Mouse (Mus musculus) C2C12 (cell line): Measurements from ENCODE around the gene Pnpo.

Experiments used
- CEBPB ChIP-seq: IDR thresholded peaks from one replicate; pipeline ENCODE4 v1.6.1; 2011; ENCODE audit warnings: low read depth, mild to moderate bottlenecking, control low read depth, moderate library complexity
- CTCF ChIP-seq: IDR thresholded peaks from one replicate; pipeline ENCODE4 v1.5.1; 2011; ENCODE audit not compliant: control insufficient read depth, insufficient read depth, insufficient read length
- FOSL1 ChIP-seq: IDR thresholded peaks from one replicate; pipeline ENCODE4 v1.8.0; 2011; ENCODE audit warnings: mild to moderate bottlenecking, low read length; ENCODE audit not compliant: poor library complexity, insufficient read depth, severe bottlenecking
- MAX ChIP-seq: IDR thresholded peaks from one replicate; pipeline ENCODE4 v1.6.1; 2011; ENCODE audit warnings: mild to moderate bottlenecking, control low read depth
- USF1 ChIP-seq: IDR thresholded peaks from one replicate; pipeline ENCODE4 v1.6.1; 2011; ENCODE audit warnings: low read depth, mild to moderate bottlenecking, control low read depth, moderate library complexity

DNA sequence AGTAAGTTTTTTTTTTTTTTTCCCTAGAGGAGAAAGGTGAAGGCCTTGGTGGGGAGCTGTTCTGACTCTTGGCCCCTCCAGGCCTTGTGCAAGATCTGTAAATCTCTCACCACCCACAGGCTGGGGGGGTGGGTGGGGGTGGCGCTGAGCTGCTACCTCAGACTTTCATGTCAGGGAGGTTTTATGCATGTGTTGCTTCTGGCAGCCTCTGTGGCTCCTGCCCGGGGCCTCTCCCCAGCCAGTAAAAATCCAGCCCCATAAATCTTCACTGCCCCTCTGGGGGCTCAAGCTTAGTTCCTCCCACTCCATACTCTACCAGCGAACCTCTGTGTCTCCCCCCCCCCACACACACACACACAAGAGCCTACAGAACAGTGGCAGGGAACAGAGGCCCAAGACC is 42.7 kb upstream of the Pnpo start:
- TF ChIP-seq CTCF (no peak), USF1 (no peak), FOSL1 (no peak), MAX (no peak), CEBPB (no peak)
